Mouse (Mus musculus) lung, embryonic 15.5 days (tissue): ENCODE measurements around the gene Havcr1. TPM values are rescaled to one million over a fixed set of nuclear protein-coding genes. Genes with fewer than 3 reads are reported as not detected.
A peak's percentile ranks its signal among the peaks of the same experiment; 100 is the strongest.
"Not testable (repeated sequence)": the region's sequence is repeated elsewhere in the genome, so short reads cannot be mapped to it uniquely, and the experiment has no call there.

Experiments
- ATAC-seq: fragments of 200-750 bp; cut with Nextera tagmentation; 2 replicates; pipeline ENCODE4 v1.8.0; 2017; ENCODE audit warnings: moderate number of reproducible peaks, borderline replicate concordance; ENCODE audit not compliant: low FRiP score, low TSS enrichment; ENCODE audit errors: extremely low read depth
- H3K27ac ChIP-seq: fragments of 300-500 bp; sonication (generic); 2 replicates; pipeline ENCODE4 v1.5.1; 2015; ENCODE audit warnings: moderate library complexity, mild to moderate bottlenecking, inconsistent platforms
- H3K27me3 ChIP-seq: fragments of 300-500 bp; sonication (generic); 2 replicates; pipeline ENCODE4 v1.6.1; 2015; ENCODE audit warnings: inconsistent platforms
- H3K36me3 ChIP-seq: fragments of 300-500 bp; sonication (generic); 2 replicates; pipeline ENCODE4 v1.6.1; 2015; ENCODE audit warnings: inconsistent platforms
- H3K4me1 ChIP-seq: fragments of 300-500 bp; sonication (generic); 2 replicates; pipeline ENCODE4 v1.6.1; 2015; ENCODE audit warnings: inconsistent platforms
- H3K4me2 ChIP-seq: fragments of 300-500 bp; sonication (generic); 2 replicates; pipeline ENCODE4 v1.6.1; 2015; ENCODE audit warnings: inconsistent platforms, mild to moderate bottlenecking, moderate library complexity
- H3K4me3 ChIP-seq: fragments of 300-500 bp; sonication (generic); 2 replicates; pipeline ENCODE4 v1.5.1; 2015; ENCODE audit warnings: mild to moderate bottlenecking, inconsistent platforms
- H3K9ac ChIP-seq: fragments of 300-500 bp; sonication (generic); 2 replicates; pipeline ENCODE4 v1.6.1; 2015; ENCODE audit warnings: inconsistent platforms
- H3K9me3 ChIP-seq: fragments of 300-500 bp; sonication (generic); 2 replicates; pipeline ENCODE4 v1.6.1; 2016; ENCODE audit warnings: inconsistent platforms
- WGBS: fragments of 180-500 bp; shearing (Covaris S2); methylation state at CpG from one replicate; pipeline ENCODE4 v1.1.7; 2015; 5-methylcytosine and 5-hydroxymethylcytosine counted together
- polyA plus RNA-seq: library from polyadenylated mRNA; unstranded; fragments of >200 nt; fragmentation: Nextera tagmentation; extraction: Ambion mirVana; gene quantifications from 2 replicates; pipeline ENCODE4 v1.2.1, GENCODE M21; 2015

Gene Havcr1
- polyA plus RNA-seq, 1 experiment from 2014 or later = 2.5 TPM

DNA sequence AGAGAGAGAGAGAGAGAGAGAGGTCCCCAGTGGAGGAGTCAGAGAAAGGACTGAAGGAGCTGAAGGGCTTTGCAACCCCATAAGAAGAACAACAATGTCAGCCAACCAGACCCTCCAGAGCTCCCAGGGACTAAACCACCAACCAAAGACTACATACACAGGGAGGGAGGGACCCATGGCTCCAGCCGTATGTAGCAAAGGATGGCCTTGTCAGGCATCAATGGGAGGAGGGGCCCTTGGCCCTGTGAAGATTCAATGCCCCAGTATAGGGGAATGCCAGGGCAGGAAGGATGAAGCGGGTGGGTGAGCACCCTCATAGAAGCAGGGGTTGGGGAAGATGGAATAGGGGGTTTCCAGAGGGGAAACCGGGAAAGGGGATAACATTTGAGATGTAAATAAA is 6.8 kb downstream of the Havcr1 start:
- Histone ChIP-seq H3K27ac (no peak overlapping the region), H3K9me3 (no peaks in the 10 kb centered on the region), H3K4me2 (no peak overlapping the region), H3K4me1 (no peaks in the 10 kb centered on the region), H3K36me3 (no peaks in the 10 kb centered on the region), H3K27me3 (no peaks in the 10 kb centered on the region), H3K4me3 (no peak overlapping the region), H3K9ac (no peak overlapping the region)
- WGBS = 69% methylated on average over 3 of the region's 3 CpGs
- ATAC-seq = no peak

DNA sequence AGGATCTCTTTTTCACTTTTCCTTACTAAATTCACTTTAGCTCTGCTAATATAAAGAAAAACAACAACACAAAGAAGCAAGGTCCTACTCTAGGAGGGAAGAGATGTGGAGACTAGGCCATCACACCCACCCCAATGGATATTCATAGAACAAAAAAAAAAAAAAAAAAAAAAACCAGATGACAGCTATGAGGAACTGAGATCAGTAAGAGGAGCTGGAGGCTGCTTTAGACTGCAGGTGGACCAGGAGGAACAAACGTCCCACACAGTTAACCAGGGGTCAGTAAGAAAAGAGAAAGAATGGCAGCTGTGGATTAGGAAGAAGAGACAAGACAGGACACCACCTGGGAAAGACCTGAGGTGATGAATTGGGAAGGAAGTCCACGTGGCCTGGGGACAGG is 13.1 kb downstream of the Havcr1 start:
- Histone ChIP-seq H3K4me2 (no peak overlapping the region), H3K9me3 (no peaks in the 10 kb centered on the region), H3K27me3 (no peaks in the 10 kb centered on the region), H3K27ac (no peak overlapping the region), H3K36me3 (no peaks in the 10 kb centered on the region), H3K9ac (no peak overlapping the region), H3K4me1 (no peaks in the 10 kb centered on the region), H3K4me3 (no peak overlapping the region)
- WGBS = 54% methylated on average over 2 of the region's 2 CpGs
- ATAC-seq = no peak

DNA sequence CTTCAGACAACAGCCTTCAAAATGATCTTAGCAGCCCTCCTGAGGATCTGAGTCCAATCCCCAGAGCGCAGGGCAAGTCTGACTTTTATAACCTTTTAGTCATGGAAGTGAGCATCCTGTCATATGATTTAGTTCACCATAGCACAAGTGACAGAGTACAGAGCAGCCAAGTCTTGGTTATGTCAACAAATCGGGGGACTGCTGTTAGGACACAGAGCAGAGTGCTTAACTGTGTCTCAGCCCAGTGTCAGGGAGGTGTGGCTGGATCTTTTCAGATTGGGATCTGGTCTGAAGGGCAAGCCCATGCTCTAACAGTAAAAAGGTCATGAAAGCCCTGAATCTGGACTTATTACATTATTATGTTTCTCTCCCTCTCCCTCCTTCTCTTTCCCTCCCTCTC is 18.8 kb downstream of the Havcr1 start:
- peak; percentile 55; the same call in 1 of the 2 replicates for ATAC-seq
- no peak overlapping the region for H3K4me3 ChIP-seq
- WGBS = 13% methylated on average over 2 of the region's 2 CpGs

DNA sequence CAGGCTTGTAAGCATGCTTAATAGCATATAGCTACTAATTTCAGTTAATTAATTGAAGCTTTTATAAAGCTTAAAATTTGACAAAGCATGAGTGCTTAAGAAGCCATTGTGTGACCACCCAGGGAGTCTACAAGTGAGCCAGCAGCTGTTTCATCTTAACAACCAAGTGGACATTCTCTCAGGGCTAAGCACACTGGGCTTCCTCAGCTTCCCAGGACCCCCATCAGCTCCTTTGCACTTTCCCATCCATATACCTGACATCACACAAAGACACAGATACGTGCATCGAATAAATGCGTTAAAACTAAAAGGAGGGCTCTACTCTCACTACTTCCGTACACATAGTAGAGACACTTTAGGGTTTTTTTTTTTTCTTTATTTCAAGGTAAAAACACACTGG is 19.8 kb downstream of the Havcr1 start:
- WGBS = 65% methylated on average over 4 of the region's 4 CpGs
- ATAC-seq = no peak

More for the DNA sequence above, 18.8 kb downstream of the Havcr1 start:
- no peaks in the 10 kb centered on the region for H3K4me1 ChIP-seq
- no peak overlapping the region for H3K4me2 ChIP-seq
- H3K27ac ChIP-seq = no peak overlapping the region
- no peak overlapping the region for H3K9ac ChIP-seq
- no peaks in the 10 kb centered on the region for H3K9me3 ChIP-seq
- no peaks in the 10 kb centered on the region for H3K27me3 ChIP-seq
- no peaks in the 10 kb centered on the region for H3K36me3 ChIP-seq

DNA sequence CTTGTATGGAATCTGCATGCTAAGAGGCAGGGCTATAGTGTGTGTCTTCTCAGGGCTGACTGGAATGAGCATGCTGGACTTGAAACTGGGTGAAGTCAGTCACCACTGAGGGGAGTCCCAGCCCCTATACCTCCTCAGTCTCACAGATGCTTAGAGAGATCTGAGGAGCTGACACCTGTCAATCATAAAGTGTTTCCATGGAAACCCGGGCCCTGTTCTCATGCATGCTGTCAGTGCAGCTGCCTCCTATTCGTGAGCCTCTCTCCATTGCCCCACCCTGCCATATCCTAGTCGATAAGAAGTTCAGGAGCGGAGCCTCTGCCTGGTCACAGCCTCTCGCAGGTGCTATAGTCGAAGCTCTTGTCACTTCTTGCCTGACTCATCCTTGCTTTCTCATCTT is 20.8 kb downstream of the Havcr1 start:
- H3K4me2 ChIP-seq, H3K9me3 ChIP-seq, H3K27ac ChIP-seq, H3K9ac ChIP-seq, H3K27me3 ChIP-seq, ATAC-seq, H3K4me3 ChIP-seq, H3K36me3 ChIP-seq, H3K4me1 ChIP-seq: not testable (repeated sequence)
- 86% methylated on average over 6 of the region's 6 CpGs for WGBS

More for the DNA sequence above, 19.8 kb downstream of the Havcr1 start:
- Histone ChIP-seq H3K4me1 (no peaks in the 10 kb centered on the region), H3K27ac (no peak overlapping the region), H3K4me3 (no peak overlapping the region), H3K9ac (no peak overlapping the region), H3K4me2 (no peak overlapping the region), H3K36me3 (no peaks in the 10 kb centered on the region), H3K9me3 (no peaks in the 10 kb centered on the region), H3K27me3 (no peaks in the 10 kb centered on the region)

DNA sequence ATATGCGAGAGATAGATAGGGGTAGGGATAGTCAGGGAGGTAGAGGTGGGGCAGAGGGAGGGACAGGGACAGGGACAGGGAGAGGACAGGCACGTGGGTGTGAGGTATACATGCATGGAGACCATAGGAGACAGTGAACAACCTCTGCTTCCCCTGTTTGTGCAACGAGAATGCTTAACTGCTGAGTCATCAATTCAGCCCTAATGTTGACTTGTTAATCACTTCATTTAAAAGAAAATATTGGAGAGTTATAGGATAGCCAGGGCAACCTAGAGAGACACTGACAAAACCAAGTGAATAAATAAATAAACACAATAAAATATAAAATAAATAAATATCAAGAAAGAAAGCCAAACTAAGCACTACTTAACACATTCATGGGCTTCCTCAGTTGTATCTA is 42.0 kb downstream of the Havcr1 start:
- Histone ChIP-seq H3K4me1 (no peaks in the 10 kb centered on the region), H3K36me3 (no peaks in the 10 kb centered on the region), H3K9me3 (no peaks in the 10 kb centered on the region), H3K4me2 (no peak overlapping the region), H3K4me3 (no peak overlapping the region), H3K27me3 (no peaks in the 10 kb centered on the region), H3K27ac (no peak overlapping the region), H3K9ac (no peak overlapping the region)
- no peak for ATAC-seq
- WGBS = 60% methylated on average over 3 of the region's 3 CpGs

DNA sequence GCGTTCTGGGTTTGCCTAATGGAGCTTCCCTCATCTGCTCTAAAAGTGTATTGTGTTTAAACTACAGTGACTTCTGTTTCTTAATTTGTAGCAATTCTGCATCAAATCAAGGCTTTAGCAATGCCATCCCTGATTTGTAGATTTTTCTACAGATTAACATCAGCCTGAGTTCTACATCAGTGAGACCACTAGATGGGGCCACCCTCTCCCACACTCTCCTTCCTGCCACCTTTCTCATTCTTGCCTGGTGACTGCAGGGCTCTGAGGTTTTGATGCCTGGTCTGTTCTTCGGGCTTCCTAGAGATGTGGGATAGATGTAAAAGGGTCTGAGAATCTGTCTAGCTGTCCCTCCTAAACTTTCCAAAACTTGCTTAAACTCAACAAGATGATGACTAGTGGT is 44.9 kb downstream of the Havcr1 start:
- Histone ChIP-seq H3K4me1 (no peaks in the 10 kb centered on the region), H3K27ac (no peak overlapping the region), H3K9ac (no peak overlapping the region), H3K4me3 (no peak overlapping the region), H3K9me3 (no peaks in the 10 kb centered on the region), H3K4me2 (no peak overlapping the region), H3K27me3 (no peaks in the 10 kb centered on the region), H3K36me3 (no peaks in the 10 kb centered on the region)
- no peak for ATAC-seq
- 90% methylated on average over 2 of the region's 2 CpGs for WGBS

DNA sequence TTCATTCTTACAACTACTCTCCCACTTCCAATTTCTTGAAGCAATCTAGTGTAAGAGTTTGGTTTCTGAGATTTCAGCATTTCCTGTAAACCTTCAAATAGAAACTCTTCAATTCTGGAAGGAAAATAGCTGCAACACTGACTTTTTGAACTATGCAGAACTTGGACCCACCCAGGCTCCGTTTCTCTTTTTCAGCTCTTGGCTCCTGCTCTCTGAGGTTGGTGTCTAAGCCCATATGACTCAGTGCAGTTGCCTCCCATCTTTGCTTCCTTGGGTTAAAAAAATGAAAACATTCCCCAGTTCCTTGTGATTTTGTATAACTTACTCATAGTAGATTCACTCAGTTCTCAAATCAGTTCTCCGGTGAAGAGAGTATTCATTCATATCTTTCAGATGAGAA is 69.6 kb downstream of the Havcr1 start:
- no peak overlapping the region for H3K4me3 ChIP-seq
- H3K27ac ChIP-seq = no peak overlapping the region
- H3K9me3 ChIP-seq = no peaks in the 10 kb centered on the region
- no peaks in the 10 kb centered on the region for H3K36me3 ChIP-seq
- no peak for ATAC-seq
- H3K4me1 ChIP-seq = no peaks in the 10 kb centered on the region
- no peaks in the 10 kb centered on the region for H3K27me3 ChIP-seq
- no peak overlapping the region for H3K9ac ChIP-seq
- H3K4me2 ChIP-seq = no peak overlapping the region
- 77% methylated on average over 2 of the region's 2 CpGs for WGBS

DNA sequence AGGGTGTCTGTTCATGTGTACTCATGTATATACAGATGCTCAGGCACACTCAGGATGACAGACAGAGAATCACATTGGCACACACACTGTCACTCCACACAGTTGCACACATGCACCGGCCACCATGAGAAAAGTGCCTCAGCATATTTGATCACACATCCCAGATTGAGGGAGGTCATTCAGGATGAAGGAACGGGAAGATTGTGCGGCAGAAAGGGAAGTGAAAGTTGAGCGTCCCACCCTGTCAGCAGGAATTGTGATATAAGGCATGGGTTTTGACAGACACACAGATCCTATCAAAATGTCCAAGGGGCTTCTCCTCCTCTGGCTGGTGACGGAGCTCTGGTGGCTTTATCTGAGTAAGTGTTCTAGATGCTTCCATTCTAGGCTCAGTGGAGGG is 75.6 kb downstream of the Havcr1 start, which contains the start of gene Timd4:
Gene Timd4 (plus strand): TSS at position 290 of the 400 bp plus-strand sequence.
- no peaks in the 10 kb centered on the region for H3K9me3 ChIP-seq
- H3K27ac ChIP-seq = no peak within 1 kb of the TSS
- 71% methylated on average over 5 of the region's 5 CpGs for WGBS
- H3K36me3 ChIP-seq = no peaks in the 10 kb centered on the region
- ATAC-seq = no peak
- H3K4me1 ChIP-seq = no peaks in the 10 kb centered on the region
- H3K27me3 ChIP-seq = no peaks in the 10 kb centered on the region
- no peak within 1 kb of the TSS for H3K4me3 ChIP-seq
- no peak within 1 kb of the TSS for H3K4me2 ChIP-seq
- no peak within 1 kb of the TSS for H3K9ac ChIP-seq

DNA sequence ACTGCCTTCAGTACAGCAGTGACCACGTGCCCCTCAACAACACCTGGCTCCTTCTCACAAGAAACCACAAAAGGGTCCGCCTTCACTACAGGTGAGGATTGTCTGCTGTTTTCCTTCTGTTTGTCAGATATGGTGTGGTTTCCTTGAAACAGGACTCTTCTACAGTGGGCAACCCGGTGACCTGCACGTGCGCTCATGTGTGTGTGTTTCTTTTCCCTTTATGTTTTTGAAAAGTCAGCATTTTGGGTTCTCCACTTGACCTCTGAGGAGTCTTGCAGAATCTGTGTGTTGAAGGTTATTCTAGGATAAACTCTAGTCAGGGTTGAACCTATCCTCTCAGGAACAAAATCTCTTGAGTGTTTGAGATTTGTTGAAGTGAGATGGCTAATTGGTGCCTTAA is 82.8 kb downstream of the Havcr1 start:
- ATAC-seq = no peak
- Histone ChIP-seq H3K4me1 (no peaks in the 10 kb centered on the region), H3K4me2 (no peak overlapping the region), H3K27ac (no peak overlapping the region), H3K36me3 (no peaks in the 10 kb centered on the region), H3K4me3 (no peak overlapping the region), H3K9me3 (no peaks in the 10 kb centered on the region), H3K9ac (no peak overlapping the region), H3K27me3 (no peaks in the 10 kb centered on the region)
- WGBS = 79% methylated on average over 5 of the region's 5 CpGs

DNA sequence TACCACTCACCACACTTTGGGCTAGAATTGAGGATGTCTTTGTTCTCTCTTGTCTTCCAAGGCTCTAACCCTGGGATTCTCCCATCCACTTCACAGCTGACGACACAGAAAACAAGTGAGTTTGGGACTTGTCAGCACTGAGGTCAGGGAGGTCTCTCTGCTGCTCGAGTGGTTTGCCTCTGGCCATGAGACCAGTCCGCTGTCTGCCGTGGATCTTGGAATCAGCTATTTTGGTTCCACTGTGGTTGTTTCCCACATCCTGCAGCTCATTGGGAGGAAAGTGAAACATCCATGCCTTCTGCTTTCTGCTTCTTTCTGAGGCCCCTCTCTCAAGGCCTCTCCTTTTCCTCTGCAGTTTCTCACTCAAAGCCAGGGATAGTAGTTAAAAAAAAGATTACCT is 85.0 kb downstream of the Havcr1 start:
- H3K4me1 ChIP-seq = no peaks in the 10 kb centered on the region
- H3K4me2 ChIP-seq = no peak overlapping the region
- ATAC-seq = no peak
- no peak overlapping the region for H3K27ac ChIP-seq
- no peaks in the 10 kb centered on the region for H3K9me3 ChIP-seq
- H3K27me3 ChIP-seq = no peaks in the 10 kb centered on the region
- H3K9ac ChIP-seq = no peak overlapping the region
- 29% methylated on average over 4 of the region's 4 CpGs for WGBS
- H3K36me3 ChIP-seq = no peaks in the 10 kb centered on the region
- H3K4me3 ChIP-seq = no peak overlapping the region
